Mouse (Mus musculus): Measurements from ENCODE around the gene Fam45a.
"Not testable (repeated sequence)": the region's sequence is repeated elsewhere in the genome, so short reads cannot be mapped to it uniquely, and the experiment has no call there.

Fam45a gene

DNA sequence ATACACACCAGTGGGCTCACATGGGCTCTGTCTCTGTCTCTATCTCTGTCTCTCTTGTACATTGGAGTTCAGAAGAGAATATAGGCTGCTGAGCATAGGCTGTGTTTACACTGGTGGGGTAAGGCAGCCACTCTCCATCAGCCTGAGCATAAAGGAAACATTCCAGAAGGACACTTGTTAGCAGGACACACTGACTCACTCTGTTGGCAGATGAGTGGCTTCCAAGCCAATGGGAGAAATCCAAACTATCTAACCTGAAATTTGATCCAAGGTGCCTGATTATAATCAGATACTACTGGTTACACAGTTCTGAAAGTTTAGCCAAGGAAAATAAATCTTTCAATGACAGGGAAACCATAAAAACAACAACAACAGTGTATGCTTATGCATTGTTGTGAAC lies 34.3 kb downstream of the Fam45a start:
- no peak for DNase-seq

DNA sequence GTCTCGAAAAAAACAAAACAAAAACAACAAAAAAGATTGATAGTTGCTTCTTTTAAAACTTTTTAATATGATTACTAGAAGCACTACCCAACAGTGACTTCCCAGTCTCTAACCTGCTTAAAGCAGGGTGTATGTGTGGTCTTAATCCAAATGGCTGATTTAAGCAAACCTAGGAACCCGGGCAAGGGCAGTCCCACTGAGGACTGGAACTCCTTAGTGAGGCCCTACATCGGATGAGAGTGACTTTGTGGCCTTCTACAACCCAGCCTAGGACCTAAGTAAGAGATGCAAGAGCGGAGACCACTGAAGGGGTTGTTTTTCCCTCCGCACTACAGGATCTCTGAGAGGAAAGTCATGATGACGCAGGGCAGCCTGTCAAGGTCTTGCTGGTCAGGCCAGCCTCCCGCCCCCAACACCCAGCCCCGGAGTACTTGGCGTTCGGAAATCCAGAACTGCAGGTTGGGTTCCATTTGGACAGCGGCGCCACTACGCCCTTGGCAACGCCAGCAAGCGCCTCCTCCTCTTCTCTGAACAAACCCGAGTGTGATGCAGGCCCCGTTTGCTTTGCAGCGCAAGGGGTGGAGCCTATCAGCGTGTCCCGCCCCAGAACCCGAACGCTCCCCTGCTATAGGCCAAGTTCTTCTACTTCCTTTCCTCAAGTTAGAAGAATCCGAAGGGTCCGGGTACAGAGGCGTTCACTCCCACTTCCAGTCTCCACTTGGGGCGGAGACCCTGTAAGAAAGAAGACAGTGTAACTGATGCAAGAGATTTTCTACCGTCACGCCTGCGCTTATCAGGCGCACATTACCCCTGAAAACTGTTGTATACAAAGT lies 49.7 kb downstream of the Fam45a start, which contains the start of gene Sfxn4:
Sfxn4 (minus strand) TSS at position 612 of the 833 bp plus-strand sequence.
- DNase-seq: peak; percentile 94

DNA sequence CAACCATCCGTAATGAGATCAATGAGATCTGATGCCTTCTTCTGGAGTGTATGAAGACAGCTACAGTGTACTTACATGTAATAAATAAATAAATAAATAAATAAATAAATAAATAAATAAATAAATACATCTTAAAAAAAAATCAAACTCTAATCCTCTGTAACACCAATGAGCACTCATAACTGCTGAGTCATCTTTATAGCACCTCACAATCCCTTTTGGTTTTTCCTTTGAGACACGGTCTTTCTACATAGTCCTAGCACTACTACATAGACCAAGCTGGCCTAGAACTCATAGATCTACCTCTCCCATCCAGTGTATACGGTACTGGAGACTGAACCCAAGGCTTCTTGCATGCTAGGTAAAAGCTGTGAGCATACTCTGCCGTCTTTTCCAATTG lies 54.8 kb downstream of the Fam45a start:
- not testable (repeated sequence) for DNase-seq

DNA sequence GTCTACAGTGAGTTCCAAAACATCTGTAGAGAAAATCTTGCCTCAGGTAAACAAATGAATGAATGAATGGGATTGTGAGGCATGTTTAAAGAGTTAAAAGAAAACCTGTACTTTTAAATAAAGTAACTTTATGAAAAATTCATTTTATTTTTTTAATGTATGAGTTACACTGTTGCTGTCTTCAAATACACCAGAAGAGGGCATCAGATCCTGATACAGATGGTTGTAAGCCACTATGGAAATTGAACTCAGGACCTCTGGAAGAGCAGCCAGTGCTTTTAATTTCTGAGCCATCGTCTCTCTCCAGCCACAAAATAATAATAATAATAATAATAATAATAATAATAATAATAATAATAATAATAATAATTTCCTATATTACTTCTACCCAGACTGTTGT lies 59.1 kb downstream of the Fam45a start:
- no peak for DNase-seq

DNA sequence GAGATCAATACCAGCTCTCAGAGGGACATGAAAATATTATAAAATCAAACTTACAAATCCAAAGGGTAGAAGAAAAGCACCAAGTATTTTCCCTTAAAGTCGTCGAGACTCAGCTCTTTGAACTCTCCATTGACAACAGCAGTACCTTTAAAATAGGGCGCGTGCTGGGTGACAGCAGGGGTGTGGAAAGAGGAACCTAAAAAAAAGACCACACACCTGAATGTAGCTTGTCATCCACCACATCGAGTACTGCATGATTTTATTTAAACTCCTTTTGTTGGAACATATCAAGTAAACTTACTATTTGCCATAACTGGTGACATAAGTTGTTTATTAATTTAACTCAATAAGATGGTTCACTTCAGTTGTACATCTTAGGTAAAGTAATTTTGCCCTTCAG lies 60.0 kb downstream of the Fam45a start:
- no peak for DNase-seq

DNA sequence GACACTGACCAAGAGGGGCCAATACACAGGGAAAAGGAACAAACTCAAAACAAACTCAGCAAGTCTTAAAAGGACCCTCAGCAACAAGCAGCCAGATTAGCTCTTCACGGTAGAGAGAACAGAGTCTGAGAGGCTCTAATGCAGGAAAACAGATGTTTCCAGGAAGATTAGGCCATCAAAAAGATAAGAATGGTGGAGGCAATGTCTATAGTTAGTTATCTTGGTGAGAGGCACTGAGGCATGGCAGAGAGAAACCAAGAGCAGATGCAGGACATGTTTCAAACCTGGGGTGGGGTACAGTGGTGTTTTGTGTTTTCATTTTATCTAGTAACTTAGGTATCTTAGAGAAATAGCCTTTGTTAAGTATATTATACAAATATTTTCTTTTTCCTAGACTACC lies 60.9 kb downstream of the Fam45a start:
- DNase-seq: peak; percentile 56

DNA sequence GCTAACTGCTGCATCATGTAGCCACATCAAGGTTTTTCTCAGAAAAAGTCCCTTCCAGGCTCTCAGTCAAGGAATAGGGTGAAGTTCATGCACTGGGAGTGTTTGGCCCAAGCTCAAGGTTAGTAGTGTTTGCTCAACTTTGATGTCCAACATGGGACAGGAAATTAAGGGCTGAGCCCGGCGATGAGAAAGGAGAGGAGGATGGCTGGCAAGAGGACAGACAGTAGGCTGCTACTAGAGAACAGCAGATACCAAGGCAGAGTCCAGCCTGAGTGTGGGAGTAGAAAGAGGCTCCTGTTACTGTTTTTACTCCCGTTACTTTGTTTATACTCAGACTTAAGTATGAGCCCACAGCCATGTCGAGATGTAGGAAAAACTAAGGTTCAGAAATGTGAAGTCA lies 62.1 kb downstream of the Fam45a start:
- DNase-seq: peak; percentile 49

DNA sequence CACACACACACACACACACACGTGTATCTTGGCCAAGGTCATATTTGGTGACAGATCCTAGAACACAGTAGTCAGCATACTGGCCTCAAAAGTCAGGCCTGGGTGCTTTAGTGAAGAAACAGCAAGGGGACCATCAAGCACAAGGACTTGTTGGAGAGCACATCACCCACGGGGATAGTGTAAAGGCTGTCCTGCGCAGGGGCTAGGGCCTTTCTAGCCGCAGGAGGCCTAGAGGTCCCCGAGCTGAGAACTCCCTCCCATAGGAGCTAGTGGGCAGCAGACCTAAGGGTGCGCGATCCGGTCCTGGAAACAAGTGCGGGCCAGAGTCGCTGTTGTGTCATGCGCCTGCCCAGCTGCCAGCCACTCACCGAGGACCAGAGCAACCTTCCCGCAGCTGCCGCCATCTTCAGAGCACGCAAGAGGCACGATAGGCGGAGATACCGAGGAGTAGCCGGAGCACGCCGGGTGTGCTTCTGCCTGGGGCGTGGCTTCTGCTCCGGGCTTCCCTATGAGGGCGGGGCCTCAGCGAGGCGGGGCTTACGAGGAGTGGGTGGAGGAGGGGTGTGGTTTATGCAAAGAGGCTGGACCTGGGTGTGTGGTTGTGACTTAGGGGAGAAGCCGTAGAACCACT lies 62.8 kb downstream of the Fam45a start, which contains the start of gene Prdx3:
Prdx3 (minus strand) TSS at position 493 of the 631 bp plus-strand sequence.
- peak; percentile 99 for DNase-seq

DNA sequence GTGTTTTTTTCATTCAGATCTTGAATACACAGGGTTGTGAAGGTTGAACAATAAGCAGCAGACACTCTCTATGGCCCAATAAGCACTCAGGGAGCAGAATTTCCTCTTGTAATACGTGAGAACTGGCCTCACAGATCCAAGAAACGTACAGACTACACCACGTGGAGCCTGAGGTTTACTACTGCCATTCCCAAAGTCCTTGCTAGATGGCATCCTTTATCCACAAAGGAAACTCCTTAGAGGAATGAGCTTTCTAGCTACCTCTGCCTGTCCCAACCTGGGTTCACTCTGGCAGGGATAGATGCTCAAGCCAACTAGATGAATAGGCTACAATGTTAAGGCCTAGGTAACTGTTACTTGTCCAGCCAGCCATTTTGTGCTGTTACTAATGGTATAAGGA lies 71.7 kb downstream of the Fam45a start:
- DNase-seq: no peak

Data from liver (tissue).